ENCODE assay signal across 23 mouse cellular contexts in the genomic region with DNA sequence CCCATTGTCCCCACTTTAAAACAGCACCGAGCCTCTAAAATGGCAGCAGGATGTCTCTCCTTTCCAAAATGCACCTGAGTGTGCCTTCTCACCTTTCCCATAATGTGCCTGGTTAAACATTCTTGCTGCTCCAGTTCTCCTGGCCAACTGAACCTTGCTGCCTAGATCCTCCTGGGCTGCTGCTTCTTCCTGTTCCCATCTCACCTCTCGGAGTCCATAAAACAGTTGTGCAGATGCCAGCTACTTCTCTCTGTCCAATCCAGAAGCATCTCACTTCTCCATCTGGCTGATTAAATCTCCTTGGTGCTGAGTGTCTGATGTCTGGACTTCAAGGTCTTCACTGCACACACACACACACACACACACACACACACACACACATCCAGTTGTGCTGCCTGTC. TPM values are rescaled to one million over a fixed set of nuclear protein-coding genes. Genes with fewer than 3 reads are reported as not detected.
A peak's percentile ranks its signal among the peaks of the same experiment; 100 is the strongest.
DNase-seq lines count a peak whose midpoint lies in the region; ATAC-seq lines count a peak whose summit lies in the region.
"Had no signal": no experiment of that assay in that cellular context is flagged by ENCODE, and none has a peak within 500 bp of the region (broad histone marks: within the 10 kb centered on the region; RNA-seq: fewer than 3 reads in every experiment).

No protein-coding gene starts in this region.

- no peaks in the 10 kb centered on the region for H3K36me3 ChIP-seq in heart, embryonic 10.5 days
- no peaks in the 10 kb centered on the region for H3K36me3 ChIP-seq in kidney, embryonic 14.5 days (ENCODE audit: control insufficient read depth, insufficient read depth, low read length)
- H3K36me3 ChIP-seq: forebrain, embryonic 10.5 days; G1E; heart, embryonic 13.5 days; hindbrain, embryonic 12.5 days; hindbrain, embryonic 15.5 days had no signal

- H3K4me2 ChIP-seq in kidney, embryonic 14.5 days (replicated peaks; ENCODE audit: low read depth, low read length): no peak overlapping the region
- H3K4me2 ChIP-seq: forebrain, embryonic 13.5 days; heart, embryonic 13.5 days; hindbrain, embryonic 12.5 days; hindbrain, embryonic 15.5 days had no signal

- ATAC-seq in kidney, embryonic 14.5 days (ENCODE audit: low FRiP score, low TSS enrichment): no peak
- ATAC-seq: forebrain, embryonic 13.5 days; forebrain, embryonic 16.5 days; Patski had no signal

- WGBS in heart, embryonic 10.5 days: 81% methylated on average over 2 of the region's 2 CpGs
- 69% methylated on average over 2 of the region's 2 CpGs for WGBS in kidney, embryonic 14.5 days

- no peak overlapping the region for H3K4me3 ChIP-seq in heart, embryonic 10.5 days
- H3K4me3 ChIP-seq in kidney, embryonic 14.5 days (ENCODE audit: low read length): no peak overlapping the region
- H3K4me3 ChIP-seq: forebrain, embryonic 10.5 days; forebrain, embryonic 13.5 days; heart, embryonic 13.5 days; hindbrain, embryonic 12.5 days; hindbrain, embryonic 15.5 days had no signal

- H3K9ac ChIP-seq in kidney, embryonic 14.5 days (ENCODE audit: low read depth, low read length): no peak overlapping the region
- H3K9ac ChIP-seq: forebrain, embryonic 13.5 days; heart, embryonic 13.5 days; hindbrain, embryonic 12.5 days; hindbrain, embryonic 15.5 days had no signal

- peaks cover 9% of the 10 kb centered on the region; the same call in 1 of the 2 replicates for H3K4me1 ChIP-seq in heart, embryonic 10.5 days
- H3K4me1 ChIP-seq in kidney, embryonic 14.5 days (ENCODE audit: control insufficient read depth, insufficient read depth, low read length): no peaks in the 10 kb centered on the region
- H3K4me1 ChIP-seq: forebrain, embryonic 13.5 days; hindbrain, embryonic 12.5 days had no signal

- H3K27ac ChIP-seq in heart, embryonic 10.5 days: no peak overlapping the region
- H3K27ac ChIP-seq in kidney, embryonic 14.5 days (ENCODE audit: low read depth, low read length): no peak overlapping the region
- H3K27ac ChIP-seq: forebrain, embryonic 10.5 days; forebrain, embryonic 13.5 days; heart, embryonic 13.5 days; hindbrain, embryonic 12.5 days; hindbrain, embryonic 15.5 days had no signal

- peak; percentile 48 for DNase-seq in heart, embryonic 10.5 days (ENCODE audit: low spot score)
- DNase-seq in heart, adult 18-20 months: no peak
- DNase-seq in kidney, adult 8-10 months: peak; percentile 60 to 72
- DNase-seq in kidney, postnatal 25 days: peak; percentile 38 to 67
- no peak for DNase-seq in kidney, postnatal 10 days
- DNase-seq: adrenal gland, postnatal 10 days; B cell, adult 2 months; cerebellum, adult 18-20 months; cerebellum, adult 9-10 months; cerebellum, postnatal 14 days; gastrocnemius, postnatal 10 days; gastrocnemius, postnatal 36 days had no signal

- H3K9me3 ChIP-seq in heart, embryonic 10.5 days: no peaks in the 10 kb centered on the region
- H3K9me3 ChIP-seq in kidney, embryonic 14.5 days (ENCODE audit: control insufficient read depth, low read length): no peaks in the 10 kb centered on the region
- H3K9me3 ChIP-seq: forebrain, embryonic 10.5 days; forebrain, embryonic 13.5 days; G1E; heart, embryonic 13.5 days; hindbrain, embryonic 12.5 days; hindbrain, embryonic 15.5 days had no signal

- H3K27me3 ChIP-seq in heart, embryonic 10.5 days (ENCODE audit: insufficient read depth, poor library complexity, severe bottlenecking): no peaks in the 10 kb centered on the region
- no peaks in the 10 kb centered on the region for H3K27me3 ChIP-seq in kidney, embryonic 14.5 days (ENCODE audit: control insufficient read depth, insufficient read depth, low read length)
- H3K27me3 ChIP-seq: CH12.LX; forebrain, embryonic 13.5 days; heart, embryonic 13.5 days; hindbrain, embryonic 12.5 days; hindbrain, embryonic 15.5 days had no signal

RNA-seq across cellular contexts. Expression of gene Pogz, which starts 19.6 kb away (rescaled TPM):
- polyA plus RNA-seq in heart, embryonic 10.5 days (2016; fragmentation: Nextera tagmentation; extraction: Ambion mirVana): 11.8 and 13.2 TPM in 2 replicates
- total RNA-seq in heart, adult 18-20 months (2021): 10 to 100 TPM; 12.9 to 20.2 TPM
- polyA plus RNA-seq in kidney, embryonic 14.5 days (2014; fragmentation: Nextera tagmentation; extraction: Ambion mirVana): 19.7 and 24.4 TPM in 2 replicates

RNA-seq across cellular contexts. Expression of gene Cgn, which starts 31.4 kb away (rescaled TPM):
- polyA plus RNA-seq in heart, embryonic 10.5 days (2016; fragmentation: Nextera tagmentation; extraction: Ambion mirVana): 3.4 and 8.0 TPM in 2 replicates
- under 1 TPM; 0.37 to 0.85 TPM for total RNA-seq in heart, adult 18-20 months (2021)
- 7.4 and 14.2 TPM in 2 replicates for polyA plus RNA-seq in kidney, embryonic 14.5 days (2014; fragmentation: Nextera tagmentation; extraction: Ambion mirVana)
- total RNA-seq: hematopoietic stem cell, adult 5-6 weeks had no signal

Comparison
In these comparisons a context has a peak if more than half of its experiments do, and no peak if none do; other contexts are left out.
1. DNase-seq: peak in heart, embryonic 10.5 days (single experiment), kidney, adult 8-10 months (2 of 2) and kidney, postnatal 25 days (2 of 2); none in heart, adult 18-20 months (0 of 2) and kidney, postnatal 10 days (single experiment).